Mouse (Mus musculus) limb, embryonic 10.5 days (tissue): ENCODE data around the gene Itga9. TPM values are rescaled to one million over a fixed set of nuclear protein-coding genes. Genes with fewer than 3 reads are reported as not detected.

Experiments
- DNase-seq: peaks from one replicate; pipeline ENCODE4 v3.0.0-alpha.2; 2017; ENCODE audit warnings: low spot score
- H3K27ac ChIP-seq: fragments of 300-500 bp; sonication (generic); 2 replicates; pipeline ENCODE4 v1.5.1; 2016; ENCODE audit warnings: mild to moderate bottlenecking
- H3K27me3 ChIP-seq: fragments of 300-500 bp; sonication (generic); 2 replicates; pipeline ENCODE4 v1.6.1; 2016; ENCODE audit warnings: low read depth, mild to moderate bottlenecking; ENCODE audit not compliant: poor library complexity, severe bottlenecking
- H3K36me3 ChIP-seq: fragments of 300-500 bp; sonication (generic); 2 replicates; pipeline ENCODE4 v1.6.1; 2016; ENCODE audit warnings: mild to moderate bottlenecking, moderate library complexity
- H3K4me1 ChIP-seq: fragments of 300-500 bp; sonication (generic); 2 replicates; pipeline ENCODE4 v1.6.1; 2016
- H3K4me3 ChIP-seq: fragments of 300-500 bp; sonication (generic); 2 replicates; pipeline ENCODE4 v1.5.1; 2016; ENCODE audit warnings: mild to moderate bottlenecking, moderate library complexity
- H3K9me3 ChIP-seq: fragments of 300-500 bp; sonication (generic); replicated peaks from 2 replicates; pipeline ENCODE4 v1.6.1; 2016; ENCODE audit warnings: mild to moderate bottlenecking
- WGBS: fragments of 180-500 bp; shearing (Covaris S2); methylation state at CpG from one replicate; pipeline ENCODE4 v1.1.7; 2016; 5-methylcytosine and 5-hydroxymethylcytosine counted together
- polyA plus RNA-seq: library from polyadenylated mRNA; unstranded; fragments of >200 nt; fragmentation: Nextera tagmentation; extraction: Ambion mirVana; gene quantifications from 2 replicates; pipeline ENCODE4 v1.2.1, GENCODE M21; 2016

The Itga9 gene
- polyA plus RNA-seq, result 8.8 and 9.3 TPM in 2 replicates

GRCm38 (mm10) chr9:118606148-118606816 lies at the start of gene Itga9:
Gene Itga9, plus strand, starts transcription at chr9:118606690.
- Histone ChIP-seq H3K27ac (peak within 1 kb of the TSS; percentile 97), H3K27me3 (no peaks in the 10 kb centered on the region), H3K36me3 (no peaks in the 10 kb centered on the region), H3K9me3 (no peaks in the 10 kb centered on the region), H3K4me3 (peak within 1 kb of the TSS; percentile 88), H3K4me1 (peaks cover 45% of the 10 kb centered on the region)
- peak; percentile 94 for DNase-seq
- 14% methylated on average over 39 of the region's 42 CpGs for WGBS

GRCm38 (mm10) chr9:118556951-118557780 lies 49.3 kb upstream of the Itga9 start:
- WGBS, result 93% methylated on average over 24 of the region's 24 CpGs
- Histone ChIP-seq H3K9me3 (no peaks in the 10 kb centered on the region), H3K27me3 (no peaks in the 10 kb centered on the region), H3K4me1 (no peaks in the 10 kb centered on the region), H3K36me3 (peaks cover 98% of the 10 kb centered on the region), H3K4me3 (no peak overlapping the region), H3K27ac (no peak overlapping the region)
- DNase-seq, result no peak

- Histone ChIP-seq H3K27me3 (no peaks in the 10 kb centered on the region), H3K4me3 (no peak overlapping the region), H3K4me1 (peaks cover 10% of the 10 kb centered on the region), H3K36me3 (peaks cover 96% of the 10 kb centered on the region), H3K27ac (no peak overlapping the region), H3K9me3 (no peaks in the 10 kb centered on the region)
- DNase-seq, result no peak
- 97% methylated on average over 11 of the region's 11 CpGs for WGBS
Observed at GRCm38 (mm10) chr9:118563356-118563755, 43.1 kb upstream of the Itga9 start.

- Histone ChIP-seq H3K4me3 (no peak overlapping the region), H3K9me3 (no peaks in the 10 kb centered on the region)
- DNase-seq, result no peak
Observed at GRCm38 (mm10) chr9:118563866-118564265, 42.6 kb upstream of the Itga9 start.

GRCm38 (mm10) chr9:118564696-118565095 lies 41.8 kb upstream of the Itga9 start:
- peaks cover 92% of the 10 kb centered on the region for H3K36me3 ChIP-seq
- 94% methylated on average over 16 of the region's 16 CpGs for WGBS
- H3K9me3 ChIP-seq, result no peaks in the 10 kb centered on the region
- H3K4me1 ChIP-seq, result peaks cover 10% of the 10 kb centered on the region
- no peak for DNase-seq
- H3K4me3 ChIP-seq, result no peak overlapping the region
- no peaks in the 10 kb centered on the region for H3K27me3 ChIP-seq
- H3K27ac ChIP-seq, result no peak overlapping the region

More at GRCm38 (mm10) chr9:118563866-118564265, 42.6 kb upstream of the Itga9 start:
- H3K27ac ChIP-seq, result no peak overlapping the region
- 91% methylated on average over 7 of the region's 7 CpGs for whole genome bisulfite sequencing
- H3K4me1 ChIP-seq, result peaks cover 10% of the 10 kb centered on the region
- peaks cover 92% of the 10 kb centered on the region for H3K36me3 ChIP-seq
- no peaks in the 10 kb centered on the region for H3K27me3 ChIP-seq

GRCm38 (mm10) chr9:118569328-118569727 lies 37.2 kb upstream of the Itga9 start:
- 89% methylated on average over 6 of the region's 6 CpGs for WGBS
- DNase-seq, result no peak
- Histone ChIP-seq H3K36me3 (peaks cover 90% of the 10 kb centered on the region), H3K4me3 (no peak overlapping the region), H3K27ac (no peak overlapping the region), H3K4me1 (peaks cover 10% of the 10 kb centered on the region), H3K9me3 (no peaks in the 10 kb centered on the region), H3K27me3 (no peaks in the 10 kb centered on the region)

- DNase-seq, result no peak
- Histone ChIP-seq H3K9me3 (no peaks in the 10 kb centered on the region), H3K4me3 (no peak overlapping the region), H3K36me3 (peaks cover 90% of the 10 kb centered on the region), H3K4me1 (0 out of 2 replicates have a peak, but pooled peaks cover 1% of the 10 kb centered on the region), H3K27ac (no peak overlapping the region), H3K27me3 (no peaks in the 10 kb centered on the region)
- 83% methylated on average over 4 of the region's 4 CpGs for WGBS
Observed at GRCm38 (mm10) chr9:118570865-118571264, 35.6 kb upstream of the Itga9 start.

- no peaks in the 10 kb centered on the region for H3K9me3 ChIP-seq
- H3K36me3 ChIP-seq, result peaks cover 90% of the 10 kb centered on the region
- H3K4me1 ChIP-seq, result no peaks in the 10 kb centered on the region
- H3K27ac ChIP-seq, result no peak overlapping the region
- H3K4me3 ChIP-seq, result no peak overlapping the region
- WGBS, result 91% methylated on average over 4 of the region's 4 CpGs
- no peak for DNase-seq
- no peaks in the 10 kb centered on the region for H3K27me3 ChIP-seq
Observed at GRCm38 (mm10) chr9:118571701-118572100, 34.8 kb upstream of the Itga9 start.

GRCm38 (mm10) chr9:118574911-118575310 lies 31.6 kb upstream of the Itga9 start:
- 96% methylated on average over 5 of the region's 5 CpGs for WGBS
- Histone ChIP-seq H3K4me1 (no peaks in the 10 kb centered on the region), H3K4me3 (no peak overlapping the region), H3K27me3 (no peaks in the 10 kb centered on the region), H3K9me3 (no peaks in the 10 kb centered on the region), H3K27ac (no peak overlapping the region), H3K36me3 (peaks cover 94% of the 10 kb centered on the region)
- DNase-seq, result no peak

GRCm38 (mm10) chr9:118580371-118580770 lies 26.1 kb upstream of the Itga9 start:
- H3K27ac ChIP-seq, result no peak overlapping the region
- DNase-seq, result no peak
- no peaks in the 10 kb centered on the region for H3K27me3 ChIP-seq
- H3K9me3 ChIP-seq, result no peaks in the 10 kb centered on the region
- WGBS, result 77% methylated on average over 6 of the region's 6 CpGs
- peaks cover 83% of the 10 kb centered on the region for H3K36me3 ChIP-seq
- H3K4me1 ChIP-seq, result no peaks in the 10 kb centered on the region
- no peak overlapping the region for H3K4me3 ChIP-seq

- WGBS, result 82% methylated on average over 6 of the region's 6 CpGs
- no peak overlapping the region for H3K4me3 ChIP-seq
- DNase-seq, result no peak
Observed at GRCm38 (mm10) chr9:118582757-118583156, 23.7 kb upstream of the Itga9 start.

GRCm38 (mm10) chr9:118584838-118585237 lies 21.7 kb upstream of the Itga9 start:
- Histone ChIP-seq H3K4me1 (peaks cover 10% of the 10 kb centered on the region), H3K9me3 (no peaks in the 10 kb centered on the region), H3K36me3 (peaks cover 39% of the 10 kb centered on the region), H3K4me3 (no peak overlapping the region), H3K27ac (no peak overlapping the region), H3K27me3 (no peaks in the 10 kb centered on the region)
- DNase-seq, result no peak
- 85% methylated on average over 1 of the region's 1 CpGs for whole genome bisulfite sequencing

More at GRCm38 (mm10) chr9:118582757-118583156, 23.7 kb upstream of the Itga9 start:
- Histone ChIP-seq H3K4me1 (0 out of 2 replicates have a peak, but pooled peaks cover 4% of the 10 kb centered on the region), H3K27ac (no peak overlapping the region), H3K27me3 (no peaks in the 10 kb centered on the region), H3K36me3 (peaks cover 60% of the 10 kb centered on the region), H3K9me3 (no peaks in the 10 kb centered on the region)

- peaks cover 21% of the 10 kb centered on the region for H3K4me1 ChIP-seq
- H3K36me3 ChIP-seq, result peaks cover 28% of the 10 kb centered on the region
- H3K4me3 ChIP-seq, result no peak overlapping the region
- H3K27ac ChIP-seq, result no peak overlapping the region
- H3K9me3 ChIP-seq, result no peaks in the 10 kb centered on the region
- WGBS, result 79% methylated on average over 6 of the region's 6 CpGs
- no peak for DNase-seq
- no peaks in the 10 kb centered on the region for H3K27me3 ChIP-seq
Observed at GRCm38 (mm10) chr9:118585998-118586397, 20.5 kb upstream of the Itga9 start.
